Mouse (Mus musculus) layer of hippocampus, postnatal 10 days (tissue): ENCODE measurements around the gene Tmem262. TPM values are rescaled to one million over a fixed set of nuclear protein-coding genes. Genes with fewer than 3 reads are reported as not detected.

Source experiments
- DNase-seq, 2 experiments: peaks; one replicate each; pipeline ENCODE4 v3.0.0; 2021; ENCODE audit warnings: low spot score in 2 of 2
- total RNA-seq, 2 experiments: library from RNA; stranded (reverse); gene quantifications; 2 replicates each; pipeline ENCODE4 v1.2.3; 2021

The Tmem262 gene
- total RNA-seq, 2 experiments from 2014 or later = not detected

DNA sequence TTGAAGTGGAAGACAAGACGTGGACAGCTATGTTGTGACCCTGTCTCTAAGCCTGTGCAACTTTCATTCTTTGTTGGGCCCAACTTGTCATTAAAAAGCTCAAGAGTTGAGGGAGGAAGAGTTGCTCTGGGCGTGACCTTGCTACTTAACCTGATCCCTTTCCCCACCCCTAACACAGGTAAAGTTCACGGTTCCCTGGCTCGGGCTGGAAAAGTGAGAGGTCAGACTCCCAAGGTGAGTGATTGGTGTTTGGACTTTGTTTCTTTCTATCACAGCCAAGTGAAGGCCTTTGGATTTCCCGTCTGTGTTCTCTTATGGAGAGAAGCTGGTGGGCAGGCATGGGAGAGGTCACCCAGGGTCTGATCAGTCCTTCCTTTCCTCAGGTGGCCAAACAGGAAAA lies 20.9 kb upstream of the Tmem262 start:
- no peak for DNase-seq

GRCm38 (mm10) chr19:6061021-6061533 lies 18.8 kb upstream of the Tmem262 start, which contains the start of gene Znhit2:
TSS of gene Znhit2 (plus strand) at chr19:6061192.
- DNase-seq = peak; percentile 89 to 94

GRCm38 (mm10) chr19:6061641-6062302 lies 18.1 kb upstream of the Tmem262 start:
- peak; percentile 59 to 62 for DNase-seq

DNA sequence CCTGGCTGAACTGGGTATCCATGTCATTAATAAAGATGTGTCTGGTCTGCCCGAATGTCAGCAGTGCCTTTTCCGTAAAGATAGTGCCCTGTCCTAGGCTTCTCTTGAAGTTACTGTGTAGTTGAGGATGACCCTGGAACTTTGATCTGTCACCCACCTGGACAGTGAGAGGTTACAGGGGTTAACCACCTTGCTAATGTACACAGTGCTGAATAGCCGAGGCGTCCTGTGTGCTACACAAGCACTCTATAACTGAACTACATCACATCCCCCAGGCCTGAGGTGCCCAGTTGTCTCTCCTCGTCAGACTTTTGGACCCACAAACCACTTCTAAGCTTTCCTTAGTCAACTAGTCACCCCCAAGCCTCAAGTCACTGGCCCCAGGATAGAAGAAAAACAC lies 17.4 kb upstream of the Tmem262 start:
- no peak for DNase-seq

- DNase-seq = no peak
These were observed 16.8 kb upstream of the Tmem262 start for GRCm38 (mm10) chr19:6063081-6063480.

DNA sequence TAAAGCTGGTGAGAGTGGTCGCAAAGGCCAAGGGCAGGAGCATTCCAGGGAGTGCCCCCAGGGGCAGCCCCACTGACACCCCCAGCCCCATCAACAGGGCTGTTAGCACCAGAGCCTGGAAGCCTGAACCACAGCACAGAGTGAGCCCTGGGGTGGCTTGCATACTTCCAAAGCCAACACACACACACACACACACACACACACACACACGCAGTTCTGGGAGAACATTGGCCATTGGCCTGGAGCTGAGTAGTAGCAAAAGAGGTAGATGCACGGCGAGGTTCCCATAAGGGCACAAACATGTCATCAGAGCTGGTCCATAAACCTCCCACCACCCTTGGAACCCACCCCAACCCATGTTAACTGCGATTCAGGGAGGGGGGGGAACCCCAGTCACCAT lies 13.3 kb upstream of the Tmem262 start:
- DNase-seq = no peak

DNA sequence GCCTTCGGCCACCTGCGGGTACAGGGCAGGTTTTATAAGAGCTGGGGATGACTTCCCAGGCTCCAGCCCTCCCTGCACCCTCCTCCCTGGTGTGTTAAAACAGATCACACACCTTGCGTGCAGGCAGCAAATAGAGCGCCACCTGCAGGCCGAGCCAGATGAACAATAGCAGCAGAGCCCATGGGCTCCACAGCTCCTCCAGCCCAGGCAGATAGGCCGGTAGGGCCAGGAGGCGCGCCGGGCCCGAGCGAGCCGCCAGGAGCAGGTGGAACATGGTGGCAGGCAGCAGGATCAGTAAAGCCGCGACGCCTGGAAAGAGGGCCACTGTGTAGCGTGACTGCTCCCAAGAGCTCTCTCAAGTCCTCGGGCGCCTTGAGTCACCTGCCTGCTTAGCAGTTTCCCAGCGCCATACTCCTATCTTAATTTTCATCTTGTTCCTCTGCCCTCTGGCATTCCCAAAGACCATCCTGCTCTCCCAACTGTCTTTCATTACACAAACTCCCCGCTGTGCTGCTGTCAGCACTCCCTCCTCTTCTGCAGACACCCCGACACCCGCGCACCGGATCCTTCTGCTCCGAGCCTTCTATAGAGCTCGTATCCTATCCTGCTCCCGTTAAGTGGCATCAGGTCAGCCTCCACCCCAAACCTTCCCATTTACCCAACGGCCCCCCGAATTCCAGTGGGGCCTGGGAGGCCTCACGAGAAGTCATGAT lies 12.7 kb upstream of the Tmem262 start:
- peak; percentile 88 to 90 for DNase-seq

- peak; percentile 89 to 91 for DNase-seq
These were observed 12.0 kb upstream of the Tmem262 start, which contains the start of gene Tm7sf2 for GRCm38 (mm10) chr19:6067724-6068415. TSS of gene Tm7sf2 (minus strand) at chr19:6068373.

- DNase-seq = no peak
These were observed 10.9 kb upstream of the Tmem262 start for GRCm38 (mm10) chr19:6068951-6069350.

DNA sequence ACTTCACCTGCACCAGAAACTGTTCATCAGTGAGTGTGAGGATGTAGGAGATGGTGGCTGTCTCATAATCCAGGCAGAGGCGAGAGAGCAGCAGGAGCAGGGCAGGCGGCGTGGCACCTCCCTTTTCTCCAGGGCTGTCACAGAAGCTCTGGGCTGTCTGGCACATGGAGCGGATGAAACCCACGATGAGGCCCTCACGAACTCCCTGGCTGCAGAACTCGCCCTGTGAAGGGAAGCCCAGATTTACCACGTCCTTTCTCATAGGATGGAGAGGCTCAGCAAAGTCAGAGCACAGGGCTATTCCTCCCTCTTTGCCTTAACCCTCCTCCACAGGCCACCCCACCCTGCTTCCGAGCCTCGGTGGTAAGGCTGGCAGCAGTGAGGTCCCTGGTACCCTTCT lies 10.0 kb upstream of the Tmem262 start:
- DNase-seq = no peak

GRCm38 (mm10) chr19:6070571-6071250 lies 9.1 kb upstream of the Tmem262 start:
- no peak for DNase-seq

GRCm38 (mm10) chr19:6071261-6071660 lies 8.6 kb upstream of the Tmem262 start:
- DNase-seq = no peak

DNA sequence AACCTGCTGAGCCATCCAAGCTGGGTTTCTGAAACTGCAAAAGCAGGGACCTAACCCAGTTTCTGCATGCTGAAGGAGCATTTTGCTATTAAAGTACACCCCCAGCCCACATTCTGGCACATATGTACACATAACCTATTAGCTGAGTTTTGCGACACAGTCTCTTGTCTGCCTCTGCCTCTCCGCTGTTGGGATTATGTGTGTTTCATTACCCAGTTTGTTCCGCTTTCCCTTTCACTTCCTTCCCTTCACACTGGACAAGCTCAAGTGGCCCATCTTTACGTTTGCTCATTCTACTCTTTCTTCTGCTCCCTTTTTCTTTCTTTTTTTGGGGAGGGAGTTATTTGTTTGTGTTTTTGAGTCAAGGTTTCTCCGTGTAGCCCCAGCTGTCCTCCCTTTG lies 5.9 kb upstream of the Tmem262 start:
- DNase-seq = no peak

DNA sequence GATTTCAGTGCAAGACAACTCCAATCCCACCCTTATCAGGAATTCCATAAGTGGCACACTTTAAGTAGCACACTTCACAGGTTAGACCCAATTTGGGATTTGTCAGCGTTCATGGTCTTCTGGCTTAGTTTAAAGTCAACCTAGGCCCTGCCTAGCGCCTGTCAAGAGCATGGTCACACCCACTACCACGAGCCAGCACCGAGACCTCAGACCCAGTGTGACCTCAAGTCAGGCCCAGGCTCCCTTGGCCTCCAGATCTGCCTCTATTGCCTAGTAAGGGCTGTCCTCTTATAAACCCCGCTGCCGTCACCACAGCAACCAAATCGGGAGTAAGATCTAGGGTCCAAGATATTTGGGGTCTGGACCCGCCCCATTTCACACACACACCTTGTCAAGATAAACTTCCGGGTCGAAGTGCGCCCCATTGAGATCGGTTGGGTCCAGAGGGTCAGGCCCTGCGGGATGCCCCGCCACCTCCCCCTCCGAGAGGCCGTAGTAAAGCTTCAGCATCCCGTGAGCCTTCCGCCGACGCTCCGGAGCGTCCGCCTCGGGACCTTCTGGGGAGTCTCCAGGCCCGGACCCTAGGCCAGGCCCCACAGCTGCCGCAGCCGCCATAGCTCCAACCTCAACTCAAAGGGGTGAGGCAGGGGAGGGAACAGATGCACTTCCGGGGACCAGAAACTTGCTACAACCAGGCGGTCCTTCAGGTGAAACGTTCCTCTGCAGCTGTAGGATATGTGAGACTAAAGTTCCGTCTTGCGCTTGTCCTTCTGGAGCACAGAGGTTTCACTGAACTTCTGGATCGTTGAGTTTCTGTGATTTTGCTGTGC lies 3.1 kb upstream of the Tmem262 start, which contains the start of gene Vps51:
Gene Vps51, minus strand, starts transcription at position 668 of the 830 bp plus-strand sequence.
- peak; percentile 85 to 87 for DNase-seq

- no peak for DNase-seq
These were observed 2.3 kb downstream of the Tmem262 start, which contains the start of gene Gm28374 for GRCm38 (mm10) chr19:6082156-6082555. TSS of gene Gm28374 (minus strand) at chr19:6082256.

DNA sequence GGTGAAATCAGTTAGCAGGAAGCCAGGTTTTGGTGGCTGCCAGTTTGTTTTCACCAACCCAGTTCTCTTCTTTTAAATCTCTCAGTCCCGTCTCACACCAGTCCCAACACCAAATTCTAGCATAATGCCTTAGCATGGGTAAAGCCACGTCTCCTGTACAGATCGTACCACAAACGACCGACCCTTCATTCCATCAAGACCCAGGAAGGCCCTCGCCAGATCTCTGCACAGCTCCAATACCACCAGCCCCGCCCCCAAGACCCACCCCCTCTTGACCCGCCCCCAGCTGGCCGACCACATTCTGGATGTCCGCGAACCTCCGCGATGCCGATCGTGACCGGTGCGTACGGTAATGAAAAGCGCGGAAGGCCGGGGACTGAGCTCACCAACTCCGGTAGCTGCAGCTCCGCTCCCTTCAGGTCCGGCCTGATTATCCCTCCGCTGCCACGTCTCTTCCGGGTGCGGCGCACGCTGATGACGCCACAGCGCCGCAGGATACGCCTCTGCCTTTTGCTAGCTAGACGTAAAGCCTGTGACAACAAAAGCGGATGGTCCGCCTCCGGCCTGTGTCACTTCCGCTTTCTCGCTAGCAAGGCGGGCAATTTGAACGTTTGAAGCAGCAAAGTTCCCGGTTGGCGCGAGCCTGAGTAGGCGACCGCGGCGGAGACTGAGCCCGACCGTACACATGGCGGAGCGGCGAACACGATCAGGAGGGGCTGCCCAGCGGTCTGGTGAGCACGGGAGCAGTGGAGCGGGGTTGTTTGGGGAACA lies 4.8 kb downstream of the Tmem262 start, which contains the start of the genes Zfpl1 and Cdca5:
Gene Zfpl1, minus strand, starts transcription at position 479 of the 771 bp plus-strand sequence.
Gene Cdca5, plus strand, starts transcription at position 506 of the 771 bp plus-strand sequence.
- DNase-seq = peak; percentile 94 to 95

- DNase-seq = peak; percentile 30 to 45
These were observed 5.6 kb downstream of the Tmem262 start for GRCm38 (mm10) chr19:6085417-6085879.

- no peak for DNase-seq
These were observed 9.0 kb downstream of the Tmem262 start for GRCm38 (mm10) chr19:6088841-6089240.

GRCm38 (mm10) chr19:6094119-6094518 lies 14.3 kb downstream of the Tmem262 start, which contains the start of gene AC131692.1:
TSS of gene AC131692.1 (plus strand) at chr19:6094419.
- no peak for DNase-seq
